Comparison of ENCODE assay signal across 23 mouse cellular contexts in the genomic region with DNA sequence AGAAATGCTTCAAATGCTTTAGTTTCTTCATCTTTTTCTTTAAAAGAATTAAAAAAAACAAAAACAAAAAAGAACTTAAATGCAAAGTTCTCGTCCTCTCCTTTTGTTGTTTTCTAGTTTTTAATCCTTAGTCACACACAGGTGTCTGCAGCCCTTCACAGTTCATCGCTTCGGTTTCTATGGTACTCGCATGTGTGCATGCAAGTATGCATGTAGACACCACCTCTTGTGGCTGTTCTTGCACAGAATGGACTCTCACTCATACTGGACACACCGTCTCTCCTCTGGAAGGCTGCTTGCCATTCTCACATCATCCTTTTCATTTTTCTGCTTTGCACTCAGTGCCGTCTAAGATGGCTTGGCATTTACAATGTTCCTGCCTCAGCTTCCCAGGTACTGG.
"Had no signal": no experiment of that assay in that cellular context is flagged by ENCODE, and none has a peak within 500 bp of the region (broad histone marks: within the 10 kb centered on the region; RNA-seq: fewer than 3 reads in every experiment).

No protein-coding gene starts in this region.

- H3K4me1 ChIP-seq: heart, embryonic 13.5 days; heart, embryonic 15.5 days; hindbrain, embryonic 13.5 days; hindbrain, embryonic 15.5 days; limb, embryonic 13.5 days; limb, embryonic 15.5 days; liver, embryonic 12.5 days had no signal

- DNase-seq: gastrocnemius, postnatal 14 days; gastrocnemius, postnatal 36 days; heart, adult 2 months; heart, postnatal 14 days; heart, postnatal 36 days; kidney, adult 11 months; kidney, adult 2 months; kidney, postnatal 14 days; kidney, postnatal 36 days; layer of hippocampus, adult 9-11 months; layer of hippocampus, postnatal 36 days; left cerebral cortex, postnatal 4 days had no signal

- H3K27me3 ChIP-seq: heart, embryonic 13.5 days; heart, embryonic 15.5 days; hindbrain, embryonic 13.5 days; hindbrain, embryonic 15.5 days; limb, embryonic 13.5 days; limb, embryonic 15.5 days; liver, embryonic 12.5 days had no signal

- H3K4me3 ChIP-seq: heart, adult 2 months; heart, embryonic 13.5 days; heart, embryonic 15.5 days; hindbrain, embryonic 13.5 days; hindbrain, embryonic 15.5 days; limb, embryonic 13.5 days; limb, embryonic 15.5 days; liver, embryonic 12.5 days had no signal

- ATAC-seq: hindbrain, postnatal 0 days; intestine, embryonic 16.5 days; liver, embryonic 12.5 days had no signal

- H3K9me3 ChIP-seq: heart, embryonic 13.5 days; heart, embryonic 15.5 days; hindbrain, embryonic 13.5 days; hindbrain, embryonic 15.5 days; limb, embryonic 13.5 days; limb, embryonic 15.5 days; liver, embryonic 12.5 days had no signal

- H3K9ac ChIP-seq: heart, embryonic 13.5 days; heart, embryonic 15.5 days; hindbrain, embryonic 13.5 days; hindbrain, embryonic 15.5 days; limb, embryonic 13.5 days; limb, embryonic 15.5 days; liver, embryonic 12.5 days had no signal

- H3K4me2 ChIP-seq: heart, embryonic 11.5 days; heart, embryonic 13.5 days; heart, embryonic 15.5 days; hindbrain, embryonic 13.5 days; hindbrain, embryonic 15.5 days; limb, embryonic 13.5 days; limb, embryonic 15.5 days; liver, embryonic 12.5 days had no signal

- H3K27ac ChIP-seq: heart, adult 2 months; heart, embryonic 13.5 days; heart, embryonic 15.5 days; hindbrain, embryonic 13.5 days; hindbrain, embryonic 15.5 days; hindbrain, postnatal 0 days; kidney, postnatal 0 days; limb, embryonic 13.5 days; limb, embryonic 15.5 days; liver, embryonic 12.5 days had no signal
